In the genomic region with DNA sequence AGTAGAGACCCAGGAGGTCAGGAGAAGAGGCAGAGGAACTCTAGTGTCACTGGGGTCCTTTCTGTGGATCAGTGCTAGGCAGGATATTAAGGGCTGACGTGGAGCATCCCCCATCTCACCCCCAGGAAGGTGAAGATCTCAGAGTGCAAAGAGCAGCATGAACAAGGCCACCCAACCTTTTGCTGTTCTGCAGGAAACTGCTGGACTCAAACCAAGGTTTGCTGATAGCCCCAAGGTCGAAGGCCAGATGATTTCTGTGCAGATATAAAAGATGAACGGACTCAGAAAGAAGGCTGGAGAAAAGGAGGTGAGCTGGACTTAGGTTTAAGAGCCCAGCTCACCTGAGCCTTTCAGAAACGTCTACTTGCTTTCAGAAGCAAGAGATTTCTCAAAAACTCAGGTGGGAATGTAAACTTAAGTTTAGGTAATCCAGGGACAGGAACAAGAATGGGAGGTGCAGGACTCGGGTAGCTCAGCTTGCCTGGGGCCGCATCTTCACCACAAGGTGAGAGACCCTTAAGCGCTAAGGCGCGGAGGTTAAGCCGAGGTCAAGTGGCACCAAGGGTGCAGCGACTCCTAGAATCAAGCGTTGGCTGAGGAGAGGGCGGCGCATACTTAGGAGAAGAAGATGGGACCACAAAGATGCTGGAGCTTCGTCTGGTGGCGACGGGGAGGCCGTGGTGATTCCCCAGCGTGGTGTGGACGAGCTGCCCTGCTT, we compare ENCODE assay signal across 9 mouse cellular contexts. TPM values are rescaled to one million over a fixed set of nuclear protein-coding genes. Genes with fewer than 3 reads are reported as not detected.
DNase-seq lines count a peak whose midpoint lies in the region; ATAC-seq lines count a peak whose summit lies in the region.
"Had no signal": no experiment of that assay in that cellular context is flagged by ENCODE, and none has a peak within 500 bp of the region (broad histone marks: within the 10 kb centered on the region; RNA-seq: fewer than 3 reads in every experiment).

No protein-coding gene starts in this region.

- no peaks in the 10 kb centered on the region for H3K9me3 ChIP-seq in kidney, embryonic 16.5 days (ENCODE audit: low read length)
- H3K9me3 ChIP-seq in embryonic facial prominence, embryonic 11.5 days (replicated peaks; ENCODE audit: control insufficient read depth, low read length) = no peaks in the 10 kb centered on the region
- H3K9me3 ChIP-seq in hindbrain, embryonic 13.5 days = no peaks in the 10 kb centered on the region
- H3K9me3 ChIP-seq in midbrain, embryonic 14.5 days (ENCODE audit: control insufficient read depth, low read length) = no peaks in the 10 kb centered on the region

- peak overlapping the region; percentile 73 for H3K9ac ChIP-seq in kidney, embryonic 16.5 days (replicated peaks; ENCODE audit: low read length)
- peak overlapping the region; percentile 78 for H3K9ac ChIP-seq in embryonic facial prominence, embryonic 11.5 days (replicated peaks; ENCODE audit: low read length)
- peak overlapping the region; percentile 90 for H3K9ac ChIP-seq in hindbrain, embryonic 13.5 days
- H3K9ac ChIP-seq in midbrain, embryonic 14.5 days (replicated peaks; ENCODE audit: low read length) = peak overlapping the region; percentile 88

- H3K27me3 ChIP-seq in kidney, embryonic 16.5 days (ENCODE audit: insufficient read depth, low read length) = peaks cover 5% of the 10 kb centered on the region; the same call in 1 of the 2 replicates
- peaks cover 6% of the 10 kb centered on the region; the same call in 1 of the 2 replicates for H3K27me3 ChIP-seq in embryonic facial prominence, embryonic 11.5 days (ENCODE audit: control insufficient read depth, insufficient read depth, low read length)
- peaks cover 16% of the 10 kb centered on the region for H3K27me3 ChIP-seq in hindbrain, embryonic 13.5 days
- H3K27me3 ChIP-seq in midbrain, embryonic 14.5 days (ENCODE audit: control insufficient read depth, insufficient read depth, low read length) = no peaks in the 10 kb centered on the region

- no peak overlapping the region for H3K27ac ChIP-seq in kidney, embryonic 16.5 days (ENCODE audit: low read length)
- H3K27ac ChIP-seq in embryonic facial prominence, embryonic 11.5 days (replicated peaks; ENCODE audit: low read depth, low read length) = 0 out of 2 replicates have a peak overlapping the region, but pooled peaks have one; percentile 28
- H3K27ac ChIP-seq in hindbrain, embryonic 13.5 days = peak overlapping the region; percentile 89
- H3K27ac ChIP-seq in midbrain, embryonic 14.5 days (replicated peaks; ENCODE audit: low read depth, low read length) = peak overlapping the region; percentile 78

- peaks cover 34% of the 10 kb centered on the region for H3K4me1 ChIP-seq in kidney, embryonic 16.5 days (ENCODE audit: insufficient read depth, low read length)
- H3K4me1 ChIP-seq in embryonic facial prominence, embryonic 11.5 days (ENCODE audit: control insufficient read depth, insufficient read depth, low read length) = peaks cover 4% of the 10 kb centered on the region; the same call in 1 of the 2 replicates
- H3K4me1 ChIP-seq in hindbrain, embryonic 13.5 days (replicated peaks) = peaks cover 54% of the 10 kb centered on the region
- H3K4me1 ChIP-seq in midbrain, embryonic 14.5 days (ENCODE audit: control insufficient read depth, insufficient read depth, low read length) = peaks cover 27% of the 10 kb centered on the region; the same call in 1 of the 2 replicates

- H3K4me2 ChIP-seq in kidney, embryonic 16.5 days (replicated peaks; ENCODE audit: low read depth, low read length) = peak overlapping the region; percentile 74
- H3K4me2 ChIP-seq in embryonic facial prominence, embryonic 11.5 days (ENCODE audit: low read depth, low read length) = peak overlapping the region; percentile 87
- peak overlapping the region; percentile 71 for H3K4me2 ChIP-seq in hindbrain, embryonic 13.5 days
- H3K4me2 ChIP-seq in midbrain, embryonic 14.5 days (ENCODE audit: low read length) = peak overlapping the region; percentile 72

- DNase-seq in kidney, postnatal 14 days = no peak
- DNase-seq in embryonic facial prominence, embryonic 11.5 days (ENCODE audit: low spot score) = no peak
- peak; percentile 14 for DNase-seq in midbrain, embryonic 14.5 days
- DNase-seq in layer of hippocampus, adult 18-20 months (ENCODE audit: low spot score in 2 of 2) = no peak
- no peak for DNase-seq in adrenal gland, postnatal 25 days
- DNase-seq in thymus, postnatal 14 days = no peak
- DNase-seq: thymus, postnatal 36 days had no signal

- ATAC-seq in kidney, embryonic 16.5 days (ENCODE audit: low FRiP score, low TSS enrichment) = no peak
- ATAC-seq in embryonic facial prominence, embryonic 11.5 days (replicated peaks; ENCODE audit: insufficient number of reproducible peaks, low FRiP score, low TSS enrichment, low read depth) = no peak
- no peak for ATAC-seq in hindbrain, embryonic 13.5 days (ENCODE audit: low FRiP score)
- ATAC-seq in midbrain, embryonic 14.5 days (ENCODE audit: low FRiP score, low TSS enrichment) = no peak

- H3K36me3 ChIP-seq in kidney, embryonic 16.5 days (ENCODE audit: insufficient read depth, low read length) = no peaks in the 10 kb centered on the region
- no peaks in the 10 kb centered on the region for H3K36me3 ChIP-seq in embryonic facial prominence, embryonic 11.5 days (replicated peaks; ENCODE audit: control insufficient read depth, insufficient read depth, low read depth, low read length)
- H3K36me3 ChIP-seq in hindbrain, embryonic 13.5 days = no peaks in the 10 kb centered on the region
- no peaks in the 10 kb centered on the region for H3K36me3 ChIP-seq in midbrain, embryonic 14.5 days (ENCODE audit: control insufficient read depth, insufficient read depth, low read length)

- peak overlapping the region; percentile 72 for H3K4me3 ChIP-seq in kidney, embryonic 16.5 days (ENCODE audit: low read length)
- peak overlapping the region; percentile 72 for H3K4me3 ChIP-seq in embryonic facial prominence, embryonic 11.5 days (ENCODE audit: low read depth, low read length)
- peak overlapping the region; percentile 79 for H3K4me3 ChIP-seq in hindbrain, embryonic 13.5 days
- H3K4me3 ChIP-seq in midbrain, embryonic 14.5 days (replicated peaks; ENCODE audit: low read depth, low read length) = peak overlapping the region; percentile 68

- 8% methylated on average over 20 of the region's 20 CpGs for WGBS in kidney, embryonic 16.5 days
- 9% methylated on average over 20 of the region's 20 CpGs for WGBS in embryonic facial prominence, embryonic 11.5 days
- 9% methylated on average over 20 of the region's 20 CpGs for WGBS in hindbrain, embryonic 13.5 days
- 7% methylated on average over 20 of the region's 20 CpGs for WGBS in midbrain, embryonic 14.5 days

RNA-seq across cellular contexts. Expression of gene Ebf4, which starts 0.6 kb away (rescaled TPM):
- polyA plus RNA-seq in kidney, embryonic 16.5 days (2015; fragmentation: Nextera tagmentation; extraction: Ambion mirVana) = 2.1 and 2.3 TPM in 2 replicates
- polyA plus RNA-seq in embryonic facial prominence, embryonic 11.5 days (2014; fragmentation: Nextera tagmentation; extraction: Ambion mirVana) = 1.3 and 1.4 TPM in 2 replicates
- 2.6 and 3.1 TPM in 2 replicates for polyA plus RNA-seq in hindbrain, embryonic 13.5 days (2015; fragmentation: Nextera tagmentation; extraction: Ambion mirVana)
- polyA plus RNA-seq in midbrain, embryonic 14.5 days (2014; fragmentation: Nextera tagmentation; extraction: Ambion mirVana) = 3.6 and 4.7 TPM in 2 replicates
- total RNA-seq in layer of hippocampus, adult 18-20 months (2021) = 1 to 10 TPM; 9.1 to 10.0 TPM
- 5.0 and 5.3 TPM in 2 replicates for total RNA-seq in adrenal gland, postnatal 25 days (2021)

RNA-seq across cellular contexts. Expression of gene Idh3b, which starts 10.0 kb away (rescaled TPM):
- 227 and 246 TPM in 2 replicates for polyA plus RNA-seq in kidney, embryonic 16.5 days (2015; fragmentation: Nextera tagmentation; extraction: Ambion mirVana)
- polyA plus RNA-seq in embryonic facial prominence, embryonic 11.5 days (2014; fragmentation: Nextera tagmentation; extraction: Ambion mirVana) = 145 and 160 TPM in 2 replicates
- 156 and 157 TPM in 2 replicates for polyA plus RNA-seq in hindbrain, embryonic 13.5 days (2015; fragmentation: Nextera tagmentation; extraction: Ambion mirVana)
- polyA plus RNA-seq in midbrain, embryonic 14.5 days (2014; fragmentation: Nextera tagmentation; extraction: Ambion mirVana) = 166 and 170 TPM in 2 replicates
- 100 to 1,000 TPM; 316 to 319 TPM for total RNA-seq in layer of hippocampus, adult 18-20 months (2021)
- 319 and 388 TPM in 2 replicates for total RNA-seq in adrenal gland, postnatal 25 days (2021)

RNA-seq across cellular contexts. Expression of gene Nop56, which starts 20.1 kb away (rescaled TPM):
- 310 and 313 TPM in 2 replicates for polyA plus RNA-seq in kidney, embryonic 16.5 days (2015; fragmentation: Nextera tagmentation; extraction: Ambion mirVana)
- polyA plus RNA-seq in embryonic facial prominence, embryonic 11.5 days (2014; fragmentation: Nextera tagmentation; extraction: Ambion mirVana) = 356 and 411 TPM in 2 replicates
- 230 and 253 TPM in 2 replicates for polyA plus RNA-seq in hindbrain, embryonic 13.5 days (2015; fragmentation: Nextera tagmentation; extraction: Ambion mirVana)
- polyA plus RNA-seq in midbrain, embryonic 14.5 days (2014; fragmentation: Nextera tagmentation; extraction: Ambion mirVana) = 217 and 235 TPM in 2 replicates
- total RNA-seq in layer of hippocampus, adult 18-20 months (2021) = 100 to 1,000 TPM; 122 to 153 TPM
- total RNA-seq in adrenal gland, postnatal 25 days (2021) = 104 and 124 TPM in 2 replicates
